Mouse (Mus musculus) lung, embryonic 15.5 days (tissue): ENCODE measurements around the gene Rnf150. TPM values are rescaled to one million over a fixed set of nuclear protein-coding genes. Genes with fewer than 3 reads are reported as not detected.
A peak's percentile ranks its signal among the peaks of the same experiment; 100 is the strongest.

Source experiments
- ATAC-seq: fragments of 200-750 bp; cut with Nextera tagmentation; 2 replicates; pipeline ENCODE4 v1.8.0; 2017; ENCODE audit warnings: moderate number of reproducible peaks, borderline replicate concordance; ENCODE audit not compliant: low FRiP score, low TSS enrichment; ENCODE audit errors: extremely low read depth
- H3K27ac ChIP-seq: fragments of 300-500 bp; sonication (generic); 2 replicates; pipeline ENCODE4 v1.5.1; 2015; ENCODE audit warnings: moderate library complexity, mild to moderate bottlenecking, inconsistent platforms
- H3K27me3 ChIP-seq: fragments of 300-500 bp; sonication (generic); 2 replicates; pipeline ENCODE4 v1.6.1; 2015; ENCODE audit warnings: inconsistent platforms
- H3K36me3 ChIP-seq: fragments of 300-500 bp; sonication (generic); 2 replicates; pipeline ENCODE4 v1.6.1; 2015; ENCODE audit warnings: inconsistent platforms
- H3K4me1 ChIP-seq: fragments of 300-500 bp; sonication (generic); 2 replicates; pipeline ENCODE4 v1.6.1; 2015; ENCODE audit warnings: inconsistent platforms
- H3K4me2 ChIP-seq: fragments of 300-500 bp; sonication (generic); 2 replicates; pipeline ENCODE4 v1.6.1; 2015; ENCODE audit warnings: inconsistent platforms, mild to moderate bottlenecking, moderate library complexity
- H3K4me3 ChIP-seq: fragments of 300-500 bp; sonication (generic); 2 replicates; pipeline ENCODE4 v1.5.1; 2015; ENCODE audit warnings: mild to moderate bottlenecking, inconsistent platforms
- H3K9ac ChIP-seq: fragments of 300-500 bp; sonication (generic); 2 replicates; pipeline ENCODE4 v1.6.1; 2015; ENCODE audit warnings: inconsistent platforms
- H3K9me3 ChIP-seq: fragments of 300-500 bp; sonication (generic); 2 replicates; pipeline ENCODE4 v1.6.1; 2016; ENCODE audit warnings: inconsistent platforms
- WGBS: fragments of 180-500 bp; shearing (Covaris S2); methylation state at CpG from one replicate; pipeline ENCODE4 v1.1.7; 2015; 5-methylcytosine and 5-hydroxymethylcytosine counted together
- polyA plus RNA-seq: library from polyadenylated mRNA; unstranded; fragments of >200 nt; fragmentation: Nextera tagmentation; extraction: Ambion mirVana; gene quantifications from 2 replicates; pipeline ENCODE4 v1.2.1, GENCODE M21; 2015

Rnf150 gene
- polyA plus RNA-seq, 1 experiment from 2014 or later = 1.3 TPM

- ATAC-seq = no peak
Observed at GRCm38 (mm10) chr8:82896796-82897195, 33.6 kb downstream of the Rnf150 start.

GRCm38 (mm10) chr8:82897628-82898458 is 34.7 kb downstream of the Rnf150 start:
- WGBS = 56% methylated on average over 3 of the region's 3 CpGs
- Histone ChIP-seq H3K9ac (no peak overlapping the region), H3K27ac (peak overlapping the region; percentile 44; the same call in 1 of the 2 replicates), H3K36me3 (no peaks in the 10 kb centered on the region), H3K9me3 (no peaks in the 10 kb centered on the region), H3K4me1 (peaks cover 8% of the 10 kb centered on the region), H3K4me2 (no peak overlapping the region), H3K27me3 (no peaks in the 10 kb centered on the region), H3K4me3 (no peak overlapping the region)
- ATAC-seq = peak; percentile 19; the same call in 1 of the 2 replicates

More at GRCm38 (mm10) chr8:82896796-82897195, 33.6 kb downstream of the Rnf150 start:
- Histone ChIP-seq H3K27ac (no peak overlapping the region), H3K27me3 (no peaks in the 10 kb centered on the region), H3K4me3 (no peak overlapping the region), H3K4me1 (peaks cover 8% of the 10 kb centered on the region), H3K9me3 (no peaks in the 10 kb centered on the region), H3K36me3 (no peaks in the 10 kb centered on the region), H3K4me2 (no peak overlapping the region), H3K9ac (no peak overlapping the region)
- WGBS = 90% methylated on average over 2 of the region's 2 CpGs

- H3K4me3 ChIP-seq = no peak overlapping the region
- no peaks in the 10 kb centered on the region for H3K9me3 ChIP-seq
- H3K4me2 ChIP-seq = no peak overlapping the region
- H3K4me1 ChIP-seq = peaks cover 8% of the 10 kb centered on the region
- H3K27ac ChIP-seq = peak overlapping the region; percentile 44; the same call in 1 of the 2 replicates
- no peak for ATAC-seq
- H3K27me3 ChIP-seq = no peaks in the 10 kb centered on the region
- H3K9ac ChIP-seq = no peak overlapping the region
- 55% methylated on average over 8 of the region's 8 CpGs for WGBS
- no peaks in the 10 kb centered on the region for H3K36me3 ChIP-seq
Observed at GRCm38 (mm10) chr8:82898459-82898841, 35.3 kb downstream of the Rnf150 start.

- H3K27me3 ChIP-seq = no peaks in the 10 kb centered on the region
- H3K4me2 ChIP-seq = no peak overlapping the region
- H3K4me3 ChIP-seq = no peak overlapping the region
- no peaks in the 10 kb centered on the region for H3K36me3 ChIP-seq
- 71% methylated on average over 4 of the region's 4 CpGs for WGBS
- no peak overlapping the region for H3K9ac ChIP-seq
- ATAC-seq = no peak
- H3K9me3 ChIP-seq = no peaks in the 10 kb centered on the region
- H3K27ac ChIP-seq = no peak overlapping the region
- H3K4me1 ChIP-seq = peaks cover 8% of the 10 kb centered on the region
Observed at GRCm38 (mm10) chr8:82900958-82901357, 37.8 kb downstream of the Rnf150 start.

GRCm38 (mm10) chr8:82901549-82902138 is 38.5 kb downstream of the Rnf150 start:
- Histone ChIP-seq H3K9me3 (no peaks in the 10 kb centered on the region), H3K9ac (no peak overlapping the region), H3K36me3 (no peaks in the 10 kb centered on the region), H3K4me1 (peaks cover 8% of the 10 kb centered on the region), H3K4me2 (no peak overlapping the region), H3K27ac (no peak overlapping the region), H3K4me3 (no peak overlapping the region), H3K27me3 (no peaks in the 10 kb centered on the region)
- no peak for ATAC-seq
- WGBS = 93% methylated on average over 12 of the region's 12 CpGs

GRCm38 (mm10) chr8:82903497-82903896 is 40.3 kb downstream of the Rnf150 start:
- H3K9ac ChIP-seq = no peak overlapping the region
- H3K4me1 ChIP-seq = peaks cover 2% of the 10 kb centered on the region; the same call in 1 of the 2 replicates
- no peaks in the 10 kb centered on the region for H3K27me3 ChIP-seq
- H3K9me3 ChIP-seq = no peaks in the 10 kb centered on the region
- 38% methylated on average over 3 of the region's 3 CpGs for WGBS
- H3K4me3 ChIP-seq = no peak overlapping the region
- no peak for ATAC-seq
- H3K4me2 ChIP-seq = no peak overlapping the region
- no peaks in the 10 kb centered on the region for H3K36me3 ChIP-seq
- H3K27ac ChIP-seq = no peak overlapping the region

GRCm38 (mm10) chr8:82907271-82907670 is 44.1 kb downstream of the Rnf150 start:
- WGBS = 60% methylated on average over 3 of the region's 3 CpGs
- H3K4me1 ChIP-seq = no peaks in the 10 kb centered on the region
- no peak for ATAC-seq

GRCm38 (mm10) chr8:82911436-82911835 is 48.3 kb downstream of the Rnf150 start:
- no peak for ATAC-seq
- H3K4me2 ChIP-seq = no peak overlapping the region
- H3K36me3 ChIP-seq = no peaks in the 10 kb centered on the region
- H3K27me3 ChIP-seq = no peaks in the 10 kb centered on the region
- no peak overlapping the region for H3K4me3 ChIP-seq
- H3K4me1 ChIP-seq = no peaks in the 10 kb centered on the region
- no peak overlapping the region for H3K9ac ChIP-seq
- no peaks in the 10 kb centered on the region for H3K9me3 ChIP-seq
- no peak overlapping the region for H3K27ac ChIP-seq

More at GRCm38 (mm10) chr8:82907271-82907670, 44.1 kb downstream of the Rnf150 start:
- H3K27me3 ChIP-seq = no peaks in the 10 kb centered on the region
- H3K4me3 ChIP-seq = no peak overlapping the region
- no peak overlapping the region for H3K4me2 ChIP-seq
- H3K36me3 ChIP-seq = no peaks in the 10 kb centered on the region
- H3K27ac ChIP-seq = no peak overlapping the region
- no peak overlapping the region for H3K9ac ChIP-seq
- no peaks in the 10 kb centered on the region for H3K9me3 ChIP-seq

- ATAC-seq = no peak
Observed at GRCm38 (mm10) chr8:82912282-82912681, 49.1 kb downstream of the Rnf150 start.

GRCm38 (mm10) chr8:82914543-82914942 is 51.4 kb downstream of the Rnf150 start:
- Histone ChIP-seq H3K4me3 (no peak overlapping the region), H3K4me1 (peaks cover 4% of the 10 kb centered on the region; the same call in 1 of the 2 replicates), H3K9me3 (no peaks in the 10 kb centered on the region), H3K4me2 (no peak overlapping the region), H3K27me3 (no peaks in the 10 kb centered on the region), H3K36me3 (no peaks in the 10 kb centered on the region), H3K9ac (no peak overlapping the region), H3K27ac (no peak overlapping the region)
- WGBS = 85% methylated on average over 3 of the region's 3 CpGs
- no peak for ATAC-seq

More at GRCm38 (mm10) chr8:82912282-82912681, 49.1 kb downstream of the Rnf150 start:
- H3K27me3 ChIP-seq = no peaks in the 10 kb centered on the region
- H3K9me3 ChIP-seq = no peaks in the 10 kb centered on the region
- no peak overlapping the region for H3K4me2 ChIP-seq
- H3K27ac ChIP-seq = no peak overlapping the region
- no peak overlapping the region for H3K9ac ChIP-seq
- H3K4me3 ChIP-seq = no peak overlapping the region
- 80% methylated on average over 4 of the region's 4 CpGs for WGBS
- no peaks in the 10 kb centered on the region for H3K36me3 ChIP-seq
- no peaks in the 10 kb centered on the region for H3K4me1 ChIP-seq

- Histone ChIP-seq H3K4me2 (no peak overlapping the region), H3K9me3 (no peaks in the 10 kb centered on the region), H3K36me3 (no peaks in the 10 kb centered on the region), H3K27ac (no peak overlapping the region), H3K9ac (no peak overlapping the region), H3K4me3 (no peak overlapping the region), H3K4me1 (peaks cover 4% of the 10 kb centered on the region; the same call in 1 of the 2 replicates), H3K27me3 (no peaks in the 10 kb centered on the region)
- WGBS = 31% methylated on average over 1 of the region's 1 CpGs
- ATAC-seq = no peak
Observed at GRCm38 (mm10) chr8:82916851-82917539, 53.8 kb downstream of the Rnf150 start.
